Mouse (Mus musculus) midbrain, embryonic 15.5 days (tissue): Measurements from ENCODE around the gene Gria2. TPM values are rescaled to one million over a fixed set of nuclear protein-coding genes. Genes with fewer than 3 reads are reported as not detected.

Source experiments
- ATAC-seq: fragments of 200-750 bp; cut with Nextera tagmentation; replicated peaks from 2 replicates; pipeline ENCODE4 v1.8.0; 2017; ENCODE audit warnings: moderate TSS enrichment
- H3K27ac ChIP-seq: fragments of 300-500 bp; sonication (generic); 2 replicates; pipeline ENCODE4 v1.5.1; 2015; ENCODE audit warnings: mild to moderate bottlenecking, inconsistent platforms
- H3K27me3 ChIP-seq: fragments of 300-500 bp; sonication (generic); replicated peaks from 2 replicates; pipeline ENCODE4 v1.6.1; 2015; ENCODE audit warnings: inconsistent platforms
- H3K36me3 ChIP-seq: fragments of 300-500 bp; sonication (generic); replicated peaks from 2 replicates; pipeline ENCODE4 v1.6.1; 2015; ENCODE audit warnings: inconsistent platforms
- H3K4me1 ChIP-seq: fragments of 300-500 bp; sonication (generic); 2 replicates; pipeline ENCODE4 v1.6.1; 2015; ENCODE audit warnings: inconsistent platforms
- H3K4me2 ChIP-seq: fragments of 300-500 bp; sonication (generic); 2 replicates; pipeline ENCODE4 v1.6.1; 2015; ENCODE audit warnings: inconsistent platforms, mild to moderate bottlenecking, moderate library complexity
- H3K4me3 ChIP-seq: fragments of 300-500 bp; sonication (generic); 2 replicates; pipeline ENCODE4 v1.5.1; 2015; ENCODE audit warnings: mild to moderate bottlenecking, inconsistent platforms
- H3K9ac ChIP-seq: fragments of 300-500 bp; sonication (generic); 2 replicates; pipeline ENCODE4 v1.6.1; 2015; ENCODE audit warnings: mild to moderate bottlenecking, inconsistent platforms
- H3K9me3 ChIP-seq: fragments of 300-500 bp; sonication (generic); 2 replicates; pipeline ENCODE4 v1.6.1; 2016; ENCODE audit warnings: inconsistent platforms
- WGBS: fragments of 180-500 bp; shearing (Covaris S2); methylation state at CpG from one replicate; pipeline ENCODE4 v1.1.7; 2015; ENCODE audit warnings: mixed read lengths; 5-methylcytosine and 5-hydroxymethylcytosine counted together
- polyA plus RNA-seq: library from polyadenylated mRNA; unstranded; fragments of >200 nt; fragmentation: Nextera tagmentation; extraction: Ambion mirVana; gene quantifications from 2 replicates; pipeline ENCODE4 v1.2.1, GENCODE M21; 2015

The Gria2 gene
- polyA plus RNA-seq, 1 experiment from 2014 or later, result 222 TPM

- H3K4me3 ChIP-seq, result no peak overlapping the region
Measured at GRCm38 (mm10) chr3:80773232-80773631, 29.4 kb downstream of the Gria2 start.

GRCm38 (mm10) chr3:80769506-80770235 lies 33.0 kb downstream of the Gria2 start:
- Histone ChIP-seq H3K4me3 (no peak overlapping the region), H3K4me2 (no peak overlapping the region), H3K36me3 (no peaks in the 10 kb centered on the region), H3K9ac (no peak overlapping the region), H3K27me3 (no peaks in the 10 kb centered on the region), H3K9me3 (no peaks in the 10 kb centered on the region), H3K27ac (no peak overlapping the region), H3K4me1 (no peaks in the 10 kb centered on the region)
- ATAC-seq, result no peak
- WGBS, result 82% methylated on average over 5 of the region's 5 CpGs

More at GRCm38 (mm10) chr3:80773232-80773631, 29.4 kb downstream of the Gria2 start:
- WGBS, result 87% methylated on average over 4 of the region's 4 CpGs
- Histone ChIP-seq H3K27ac (no peak overlapping the region), H3K4me2 (no peak overlapping the region), H3K4me1 (no peaks in the 10 kb centered on the region), H3K9me3 (no peaks in the 10 kb centered on the region), H3K9ac (no peak overlapping the region), H3K36me3 (no peaks in the 10 kb centered on the region), H3K27me3 (no peaks in the 10 kb centered on the region)
- no peak for ATAC-seq

- ATAC-seq, result no peak
- Histone ChIP-seq H3K9ac (no peak overlapping the region), H3K27ac (no peak overlapping the region), H3K9me3 (no peaks in the 10 kb centered on the region), H3K4me1 (no peaks in the 10 kb centered on the region), H3K4me3 (no peak overlapping the region), H3K36me3 (no peaks in the 10 kb centered on the region), H3K4me2 (no peak overlapping the region), H3K27me3 (no peaks in the 10 kb centered on the region)
- 90% methylated on average over 4 of the region's 4 CpGs for WGBS
Measured at GRCm38 (mm10) chr3:80758955-80759354, 43.7 kb downstream of the Gria2 start.

GRCm38 (mm10) chr3:80758363-80758762 lies 44.3 kb downstream of the Gria2 start:
- H3K4me3 ChIP-seq, result no peak overlapping the region
- H3K9me3 ChIP-seq, result no peaks in the 10 kb centered on the region
- H3K4me1 ChIP-seq, result no peaks in the 10 kb centered on the region
- no peak overlapping the region for H3K9ac ChIP-seq
- no peak for ATAC-seq
- H3K36me3 ChIP-seq, result no peaks in the 10 kb centered on the region
- H3K4me2 ChIP-seq, result no peak overlapping the region
- H3K27ac ChIP-seq, result no peak overlapping the region
- H3K27me3 ChIP-seq, result no peaks in the 10 kb centered on the region
- WGBS, result 93% methylated on average over 2 of the region's 2 CpGs

GRCm38 (mm10) chr3:80750786-80751185 lies 51.8 kb downstream of the Gria2 start:
- Histone ChIP-seq H3K27me3 (no peaks in the 10 kb centered on the region), H3K36me3 (no peaks in the 10 kb centered on the region), H3K9me3 (no peaks in the 10 kb centered on the region), H3K27ac (no peak overlapping the region), H3K4me3 (no peak overlapping the region), H3K4me2 (no peak overlapping the region), H3K4me1 (no peaks in the 10 kb centered on the region), H3K9ac (no peak overlapping the region)
- ATAC-seq, result no peak

GRCm38 (mm10) chr3:80725205-80725604 lies 77.4 kb downstream of the Gria2 start:
- Histone ChIP-seq H3K9me3 (no peaks in the 10 kb centered on the region), H3K4me1 (no peaks in the 10 kb centered on the region), H3K36me3 (no peaks in the 10 kb centered on the region), H3K4me2 (no peak overlapping the region), H3K9ac (no peak overlapping the region), H3K27ac (no peak overlapping the region), H3K27me3 (no peaks in the 10 kb centered on the region), H3K4me3 (no peak overlapping the region)
- 65% methylated on average over 3 of the region's 3 CpGs for WGBS
- no peak for ATAC-seq

GRCm38 (mm10) chr3:80713123-80713522 lies 89.5 kb downstream of the Gria2 start:
- ATAC-seq, result peak; percentile 87

GRCm38 (mm10) chr3:80708992-80709391 lies 93.6 kb downstream of the Gria2 start:
- no peak for ATAC-seq
- H3K9me3 ChIP-seq, result no peaks in the 10 kb centered on the region
- no peak overlapping the region for H3K4me2 ChIP-seq
- H3K27me3 ChIP-seq, result no peaks in the 10 kb centered on the region
- no peak overlapping the region for H3K9ac ChIP-seq
- H3K27ac ChIP-seq, result no peak overlapping the region
- no peak overlapping the region for H3K4me3 ChIP-seq
- H3K4me1 ChIP-seq, result 0 out of 2 replicates have a peak, but pooled peaks cover 2% of the 10 kb centered on the region
- H3K36me3 ChIP-seq, result peaks cover 24% of the 10 kb centered on the region

More at GRCm38 (mm10) chr3:80713123-80713522, 89.5 kb downstream of the Gria2 start:
- no peak overlapping the region for H3K4me2 ChIP-seq
- H3K36me3 ChIP-seq, result peaks cover 16% of the 10 kb centered on the region
- no peak overlapping the region; the same call in 1 of the 2 replicates for H3K27ac ChIP-seq
- 32% methylated on average over 3 of the region's 3 CpGs for WGBS
- no peak overlapping the region for H3K9ac ChIP-seq
- no peak overlapping the region for H3K4me3 ChIP-seq
- H3K27me3 ChIP-seq, result no peaks in the 10 kb centered on the region
- 0 out of 2 replicates have a peak, but pooled peaks cover 2% of the 10 kb centered on the region for H3K4me1 ChIP-seq
- no peaks in the 10 kb centered on the region for H3K9me3 ChIP-seq

- Histone ChIP-seq H3K4me3 (no peak overlapping the region), H3K4me1 (no peaks in the 10 kb centered on the region), H3K4me2 (no peak overlapping the region), H3K27me3 (no peaks in the 10 kb centered on the region), H3K9ac (no peak overlapping the region), H3K27ac (no peak overlapping the region), H3K9me3 (no peaks in the 10 kb centered on the region), H3K36me3 (peaks cover 3% of the 10 kb centered on the region)
- WGBS, result 95% methylated on average over 3 of the region's 3 CpGs
- no peak for ATAC-seq
Measured at GRCm38 (mm10) chr3:80702173-80702572, 100.5 kb downstream of the Gria2 start.

- H3K4me3 ChIP-seq, result no peak overlapping the region
- H3K27ac ChIP-seq, result no peak overlapping the region
- ATAC-seq, result no peak
- H3K9me3 ChIP-seq, result no peaks in the 10 kb centered on the region
- 84% methylated on average over 4 of the region's 4 CpGs for WGBS
- H3K9ac ChIP-seq, result no peak overlapping the region
- H3K4me1 ChIP-seq, result no peaks in the 10 kb centered on the region
- no peaks in the 10 kb centered on the region for H3K27me3 ChIP-seq
- no peaks in the 10 kb centered on the region for H3K36me3 ChIP-seq
- H3K4me2 ChIP-seq, result no peak overlapping the region
Measured at GRCm38 (mm10) chr3:80697523-80697922, 105.1 kb downstream of the Gria2 start.

GRCm38 (mm10) chr3:80694965-80695364 lies 107.7 kb downstream of the Gria2 start:
- 97% methylated on average over 8 of the region's 8 CpGs for WGBS

GRCm38 (mm10) chr3:80665105-80665504 lies 137.5 kb downstream of the Gria2 start:
- WGBS, result 60% methylated on average over 5 of the region's 5 CpGs
- H3K9ac ChIP-seq, result no peak overlapping the region
- no peaks in the 10 kb centered on the region for H3K9me3 ChIP-seq
- no peak overlapping the region for H3K4me3 ChIP-seq
- no peak for ATAC-seq
- 0 out of 2 replicates have a peak, but pooled peaks cover 2% of the 10 kb centered on the region for H3K4me1 ChIP-seq
- H3K27me3 ChIP-seq, result no peaks in the 10 kb centered on the region
- H3K36me3 ChIP-seq, result no peaks in the 10 kb centered on the region
- no peak overlapping the region for H3K27ac ChIP-seq
- H3K4me2 ChIP-seq, result no peak overlapping the region

More at GRCm38 (mm10) chr3:80694965-80695364, 107.7 kb downstream of the Gria2 start:
- H3K27me3 ChIP-seq, result no peaks in the 10 kb centered on the region
- no peak overlapping the region for H3K4me2 ChIP-seq
- ATAC-seq, result 0 out of 2 replicates have a peak, but pooled peaks have one; percentile 52
- no peak overlapping the region for H3K27ac ChIP-seq
- no peak overlapping the region for H3K9ac ChIP-seq
- H3K4me1 ChIP-seq, result no peaks in the 10 kb centered on the region
- no peaks in the 10 kb centered on the region for H3K9me3 ChIP-seq
- no peak overlapping the region for H3K4me3 ChIP-seq
- no peaks in the 10 kb centered on the region for H3K36me3 ChIP-seq

GRCm38 (mm10) chr3:80663293-80663692 lies 139.3 kb downstream of the Gria2 start:
- no peak for ATAC-seq
- H3K4me3 ChIP-seq, result no peak overlapping the region
- H3K4me2 ChIP-seq, result no peak overlapping the region
- 61% methylated on average over 2 of the region's 2 CpGs for WGBS
- H3K27me3 ChIP-seq, result no peaks in the 10 kb centered on the region
- H3K9me3 ChIP-seq, result no peaks in the 10 kb centered on the region
- H3K4me1 ChIP-seq, result 0 out of 2 replicates have a peak, but pooled peaks cover 2% of the 10 kb centered on the region
- no peak overlapping the region for H3K27ac ChIP-seq
- no peak overlapping the region for H3K9ac ChIP-seq
- no peaks in the 10 kb centered on the region for H3K36me3 ChIP-seq
